Mouse (Mus musculus): Measurements from ENCODE around the gene Pcdh11x.
"Not testable (repeated sequence)": the region's sequence is repeated elsewhere in the genome, so short reads cannot be mapped to it uniquely, and the experiment has no call there.

Gene Pcdh11x

GRCm38 (mm10) chrX:120290011-120290899 is at the start of gene Pcdh11x:
Gene Pcdh11x, plus strand, starts transcription at chrX:120290259.
- no peak for DNase-seq (ENCODE audit: low spot score)

GRCm38 (mm10) chrX:120260089-120260488 is 30.0 kb upstream of the Pcdh11x start:
- no peak for DNase-seq (ENCODE audit: low spot score)

GRCm38 (mm10) chrX:120285522-120285921 is 4.5 kb upstream of the Pcdh11x start:
- no peak for DNase-seq (ENCODE audit: low spot score)

GRCm38 (mm10) chrX:120287502-120287901 is 2.6 kb upstream of the Pcdh11x start:
- DNase-seq (ENCODE audit: low spot score), result no peak

GRCm38 (mm10) chrX:120290900-120291280 is 831 bp downstream of the Pcdh11x start:
- DNase-seq (ENCODE audit: low spot score), result no peak

GRCm38 (mm10) chrX:120291696-120292095 is 1.6 kb downstream of the Pcdh11x start:
- DNase-seq (ENCODE audit: low spot score), result no peak

- no peak for DNase-seq (ENCODE audit: low spot score)
Measured at GRCm38 (mm10) chrX:120292832-120293750, 3.0 kb downstream of the Pcdh11x start.

- DNase-seq (ENCODE audit: low spot score), result no peak
Measured at GRCm38 (mm10) chrX:120301469-120302175, 11.6 kb downstream of the Pcdh11x start.

- DNase-seq (ENCODE audit: low spot score), result not testable (repeated sequence)
Measured at GRCm38 (mm10) chrX:120312995-120313394, 22.9 kb downstream of the Pcdh11x start, which contains the start of gene H2afb3. Gene H2afb3, minus strand, starts transcription at chrX:120313095.

- DNase-seq (ENCODE audit: low spot score), result no peak
Measured at GRCm38 (mm10) chrX:120466225-120466624, 176.2 kb downstream of the Pcdh11x start.

GRCm38 (mm10) chrX:120486428-120486827 is 196.4 kb downstream of the Pcdh11x start:
- no peak for DNase-seq (ENCODE audit: low spot score)

GRCm38 (mm10) chrX:120524986-120525385 is 234.9 kb downstream of the Pcdh11x start:
- no peak for DNase-seq (ENCODE audit: low spot score)

GRCm38 (mm10) chrX:120599309-120599708 is 309.2 kb downstream of the Pcdh11x start:
- no peak for DNase-seq (ENCODE audit: low spot score)

- DNase-seq (ENCODE audit: low spot score), result no peak
Measured at GRCm38 (mm10) chrX:120618460-120618859, 328.4 kb downstream of the Pcdh11x start.

GRCm38 (mm10) chrX:120670236-120670635 is 380.2 kb downstream of the Pcdh11x start:
- not testable (repeated sequence) for DNase-seq (ENCODE audit: low spot score)

- DNase-seq (ENCODE audit: low spot score), result no peak
Measured at GRCm38 (mm10) chrX:120734144-120734543, 444.1 kb downstream of the Pcdh11x start.

GRCm38 (mm10) chrX:120735792-120736191 is 445.7 kb downstream of the Pcdh11x start:
- DNase-seq (ENCODE audit: low spot score), result no peak

GRCm38 (mm10) chrX:120944556-120944955 is 654.5 kb downstream of the Pcdh11x start:
- no peak for DNase-seq (ENCODE audit: low spot score)

Data from c-Kit-positive CD71-positive TER-119-positive erythroid progenitor cells, embryonic 14.5 days (primary cell).